Mouse (Mus musculus) layer of hippocampus, adult 18-20 months (tissue): ENCODE results near the gene Spout1. TPM values are rescaled to one million over a fixed set of nuclear protein-coding genes. Genes with fewer than 3 reads are reported as not detected.
"Not testable (repeated sequence)": the region's sequence is repeated elsewhere in the genome, so short reads cannot be mapped to it uniquely, and the experiment has no call there.

ENCODE experiments used
- DNase-seq, 2 experiments: peaks; one replicate each; pipeline ENCODE4 v3.0.0; 2022; ENCODE audit warnings: low spot score in 2 of 2
- total RNA-seq, 2 experiments: library from RNA; stranded (reverse); gene quantifications; 2 replicates each; pipeline ENCODE4 v1.2.3; 2021

Gene Spout1
- total RNA-seq, 2 experiments from 2014 or later, result 34.2 to 34.6 TPM

DNA sequence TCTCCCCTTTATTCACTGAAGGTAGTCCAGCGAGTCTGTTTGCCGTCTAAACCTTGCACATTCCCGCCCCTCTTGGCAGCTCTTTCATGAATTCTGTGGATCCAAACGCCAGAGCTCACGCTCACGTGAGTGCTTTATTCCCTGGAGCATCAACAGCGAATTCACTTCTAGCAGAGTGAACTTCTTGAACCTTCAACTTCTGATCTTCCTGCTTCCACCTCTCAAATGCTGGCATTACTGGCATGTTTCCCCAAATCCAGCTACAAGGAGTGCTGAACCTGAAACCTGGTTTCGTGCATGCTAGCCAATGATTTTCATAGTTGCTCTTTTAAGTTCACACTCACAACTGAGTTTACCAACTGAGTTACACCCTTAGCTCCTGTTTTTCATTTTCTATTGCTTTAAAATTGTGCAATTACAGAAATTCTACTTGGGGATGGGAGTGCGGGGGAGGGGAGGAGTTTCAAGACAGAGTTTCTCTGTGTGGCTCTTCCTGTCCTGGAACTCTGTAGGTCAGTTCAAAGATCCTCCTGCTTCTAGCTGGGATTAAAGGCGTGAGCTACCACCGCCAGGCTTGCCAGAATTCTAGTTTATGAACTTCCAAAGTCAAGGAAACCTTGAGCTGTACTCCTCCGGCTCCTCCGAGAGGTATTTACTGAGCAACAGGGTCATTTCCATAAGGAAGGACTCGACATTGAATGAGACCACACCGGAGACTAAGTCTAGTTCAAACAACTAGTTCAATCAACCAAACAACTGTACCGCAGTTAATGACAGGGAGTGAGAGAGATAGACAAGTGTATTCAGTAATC is 45.3 kb downstream of the Spout1 start:
- no peak for DNase-seq

- DNase-seq, result not testable (repeated sequence)
Measured at GRCm38 (mm10) chr2:30131240-30131639, 47.0 kb downstream of the Spout1 start.

DNA sequence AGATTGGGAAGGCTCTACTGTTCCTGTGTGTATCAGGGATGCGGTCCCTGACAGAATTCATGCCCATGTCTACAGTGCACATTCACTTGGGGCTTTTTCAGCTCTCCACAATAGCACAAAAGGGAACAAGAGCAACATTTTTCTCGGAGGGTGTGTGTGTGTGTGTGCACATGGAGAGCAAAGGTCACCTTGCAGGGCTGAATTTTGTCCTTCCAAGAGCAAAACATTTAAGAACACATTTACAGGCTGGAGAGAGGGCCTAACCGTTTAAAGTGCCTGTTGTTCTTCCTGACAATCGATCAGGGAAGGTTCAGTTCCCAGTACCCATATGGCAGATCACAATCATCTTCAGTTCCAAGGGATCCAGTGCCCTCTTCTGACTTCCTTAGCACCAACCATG is 48.1 kb downstream of the Spout1 start:
- DNase-seq, result no peak

DNA sequence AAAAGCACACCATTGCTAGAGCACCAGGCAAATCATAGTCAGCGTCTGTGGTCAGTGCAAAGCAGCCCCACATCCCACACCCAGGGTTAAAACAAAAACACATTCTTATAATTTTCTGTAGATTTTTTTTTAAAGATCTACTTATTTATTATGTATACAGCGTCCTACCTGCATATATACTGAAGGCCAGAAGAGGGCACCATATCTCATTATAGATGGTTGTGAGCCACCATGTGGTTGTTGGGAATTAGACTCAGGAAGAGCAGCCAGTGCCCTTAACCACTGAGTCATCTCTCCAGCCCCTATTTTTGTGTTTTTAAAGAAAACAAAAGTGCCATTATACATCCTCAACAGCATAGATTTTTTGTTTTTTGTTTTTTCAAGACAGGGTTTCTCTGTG is 49.5 kb downstream of the Spout1 start:
- DNase-seq, result peak in 1 of 2 experiments; percentile 72

DNA sequence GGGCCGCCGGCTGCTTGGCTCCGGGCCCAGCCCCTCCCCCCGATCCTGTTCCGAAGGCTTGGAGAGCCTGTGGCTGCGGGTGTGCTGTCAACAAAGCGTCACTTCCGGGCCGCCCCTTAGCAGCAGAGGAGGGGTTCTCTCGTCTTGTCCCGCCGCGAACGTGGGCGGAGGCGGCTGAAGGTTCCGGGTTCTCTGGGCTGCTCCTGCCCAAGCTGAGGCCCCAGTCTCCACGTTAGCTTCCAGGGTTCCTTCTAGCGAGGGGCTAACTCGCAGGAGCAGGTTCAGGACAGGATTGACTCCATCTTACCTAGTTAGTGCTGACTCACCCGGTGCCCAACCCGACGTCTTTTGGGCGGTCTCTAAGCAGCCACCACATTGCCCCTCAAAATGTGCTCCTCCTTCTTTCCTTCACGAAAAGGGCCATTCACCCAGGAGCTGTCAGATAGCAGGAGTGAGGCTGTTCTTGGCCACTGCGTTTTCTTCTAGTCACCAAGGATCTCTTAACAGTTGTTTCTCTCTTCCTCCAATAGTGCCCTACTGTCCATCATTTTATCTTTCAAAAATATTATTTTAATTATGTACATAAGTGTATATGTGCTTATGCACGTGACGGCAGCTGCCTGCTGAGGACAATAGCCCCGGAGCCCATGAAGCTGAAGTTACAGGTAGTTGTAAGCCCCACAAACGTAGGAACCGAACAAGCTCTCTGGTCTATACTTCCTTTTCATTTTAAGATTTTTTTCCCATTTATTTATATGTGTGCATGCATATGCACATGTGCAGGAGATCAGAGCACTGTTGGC is 53.6 kb downstream of the Spout1 start, which contains the start of gene Zer1:
Zer1 (minus strand) TSS at position 114 of the 803 bp plus-strand sequence.
- DNase-seq, result peak; percentile 92 to 96

GRCm38 (mm10) chr2:30123729-30124471 is 54.4 kb downstream of the Spout1 start:
- DNase-seq, result peak; percentile 35 to 53

Other genes starting within 250 kb of the Spout1 start
- 10 to 100 TPM; 43.2 to 44.4 TPM for gene Gle1, start 243.0 kb downstream of the Spout1 start, total RNA-seq
- gene Sptan1, start 212.9 kb downstream of the Spout1 start, total RNA-seq, result 100 to 1,000 TPM; 815 TPM
- 10 to 100 TPM; 38.3 to 39.4 TPM for gene Wdr34, start 129.6 kb downstream of the Spout1 start, total RNA-seq
- 100 to 1,000 TPM; 192 to 199 TPM for gene Set, start 121.1 kb downstream of the Spout1 start, total RNA-seq
- gene Pkn3, start 100.8 kb downstream of the Spout1 start, total RNA-seq, result 1 to 10 TPM; 2.1 to 3.8 TPM
- 10 to 100 TPM in 1 of 2 experiments, 1 to 10 TPM in 1; 7.9 to 10.5 TPM for gene Zdhhc12, start 84.8 kb downstream of the Spout1 start, total RNA-seq
- 100 to 1,000 TPM; 187 to 193 TPM for gene Zer1, start 53.9 kb downstream of the Spout1 start, total RNA-seq
- gene Tbc1d13, start 44.7 kb downstream of the Spout1 start, total RNA-seq, result 10 to 100 TPM; 51.1 to 54.7 TPM
- 10 to 100 TPM; 20.7 to 24.9 TPM for gene Endog, start 7.0 kb downstream of the Spout1 start, total RNA-seq
- gene Kyat1, start 27.4 kb upstream of the Spout1 start, total RNA-seq, result 10 to 100 TPM; 15.2 to 16.1 TPM
- 10 to 100 TPM; 61.5 to 62.8 TPM for gene Lrrc8a, start 59.3 kb upstream of the Spout1 start, total RNA-seq
- 1 to 10 TPM; 8.4 to 9.5 TPM for gene Gm28035, start 62.1 kb upstream of the Spout1 start, total RNA-seq
- 10 to 100 TPM; 17.7 to 20.1 TPM for gene Phyhd1, start 87.7 kb upstream of the Spout1 start, total RNA-seq
- not detected for gene Gm28038, start 102.6 kb upstream of the Spout1 start, total RNA-seq
- 10 to 100 TPM; 19.8 to 22.3 TPM for gene Dolk, start 107.9 kb upstream of the Spout1 start, total RNA-seq
- gene Nup188, start 107.9 kb upstream of the Spout1 start, total RNA-seq, result 10 to 100 TPM; 19.5 to 21.9 TPM
- gene Sh3glb2, start 180.9 kb upstream of the Spout1 start, total RNA-seq, result 100 to 1,000 TPM; 274 to 286 TPM
- gene Miga2, start 185.8 kb upstream of the Spout1 start, total RNA-seq, result 100 to 1,000 TPM; 105 to 111 TPM
- 10 to 100 TPM; 21.9 to 26.3 TPM for gene Dolpp1, start 213.8 kb upstream of the Spout1 start, total RNA-seq
- 10 to 100 TPM; 45.9 to 55.6 TPM for gene Crat, start 237.4 kb upstream of the Spout1 start, total RNA-seq
- gene Ptpa, start 237.6 kb upstream of the Spout1 start, total RNA-seq, result 100 to 1,000 TPM; 170 to 176 TPM